Mouse (Mus musculus) left cerebral cortex, postnatal 10 days (tissue): ENCODE data around the gene Pcyt1b. TPM values are rescaled to one million over a fixed set of nuclear protein-coding genes. Genes with fewer than 3 reads are reported as not detected.

ENCODE experiments used
- DNase-seq, 2 experiments: peaks; one replicate each; pipeline ENCODE4 v3.0.0; 2021 to 2022; ENCODE audit warnings: low spot score in 2 of 2, mixed read lengths in 1 of 2; ENCODE audit errors: extremely low spot score in 1 of 2
- intact Hi-C: fragments of 180-260 bp; cut with DNase I; formaldehyde crosslinking; loops from one replicate; pipeline ENCODE4 v1.15.1; 2025
- total RNA-seq, 2 experiments: library from RNA; stranded (reverse); gene quantifications; 2 replicates each; pipeline ENCODE4 v1.2.3; 2021

The Pcyt1b gene
- total RNA-seq, 2 experiments from 2014 or later = 57.9 to 62.5 TPM

DNA sequence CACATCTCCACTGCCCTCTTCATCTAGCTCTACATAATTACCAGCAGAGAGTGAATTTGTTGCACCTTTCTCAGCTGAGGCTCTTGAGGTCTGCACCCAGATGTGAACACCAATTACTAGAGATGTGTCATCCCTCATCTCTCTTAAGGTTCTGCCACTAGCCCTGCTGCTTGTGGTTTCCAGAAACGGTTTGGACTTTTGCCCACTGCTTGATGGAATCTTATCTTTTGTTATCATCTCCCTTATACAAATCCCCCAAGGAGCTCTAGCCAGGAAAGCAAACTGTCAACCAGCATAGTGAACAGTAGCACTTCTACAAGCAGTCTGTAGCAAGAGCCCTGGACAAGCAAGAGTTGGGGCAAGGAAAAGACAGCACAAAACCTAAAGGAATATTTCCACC is 57.9 kb downstream of the Pcyt1b start:
- intact Hi-C loops = no loop called here

DNA sequence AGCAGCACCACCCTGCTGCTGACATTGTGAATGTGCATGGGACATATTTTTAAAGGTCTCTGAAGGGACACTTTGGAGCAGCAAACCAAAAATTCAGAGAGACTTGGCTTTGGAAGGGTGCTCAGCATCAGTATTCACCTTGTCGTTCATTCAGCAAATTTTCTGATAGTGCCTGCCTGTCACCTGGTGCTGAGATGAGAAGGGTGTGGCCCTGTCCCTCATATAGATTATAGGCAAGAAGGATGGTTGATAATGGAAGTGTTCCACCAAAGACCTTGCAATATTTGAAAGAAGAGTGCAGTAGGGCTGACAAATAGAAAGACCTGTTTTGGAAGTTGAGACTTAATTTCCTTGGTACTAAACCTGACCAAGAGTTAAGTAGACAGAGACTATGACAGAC is 74.9 kb downstream of the Pcyt1b start:
- intact Hi-C loops = no loop called here
- DNase-seq = no peak

More for the DNA sequence above, 57.9 kb downstream of the Pcyt1b start:
- DNase-seq = no peak

GRCm38 (mm10) chrX:93730854-93731253 is 76.2 kb downstream of the Pcyt1b start:
- DNase-seq = no peak
- intact Hi-C loops = no loop called here

DNA sequence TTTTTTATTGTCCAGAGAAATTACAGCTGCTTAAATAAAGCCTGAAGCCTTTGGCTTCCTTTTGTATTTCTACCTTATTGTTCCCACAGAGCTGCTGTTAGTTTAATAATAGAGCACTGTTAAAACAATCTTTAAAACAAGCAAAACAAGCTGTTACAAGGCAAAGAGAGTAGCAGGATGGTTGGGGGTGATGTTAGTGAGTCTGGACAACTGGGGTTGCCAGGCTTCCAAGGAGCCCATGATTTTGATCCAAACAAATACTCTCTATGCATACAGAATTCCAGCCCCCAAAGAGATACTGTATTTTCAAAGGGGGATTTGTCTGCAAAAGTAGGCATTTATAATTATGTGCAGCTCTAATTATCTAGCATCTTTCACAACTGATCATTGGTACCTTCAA is 77.7 kb downstream of the Pcyt1b start:
- DNase-seq = no peak
- intact Hi-C loops = no loop called here

GRCm38 (mm10) chrX:93732975-93733748 is 78.5 kb downstream of the Pcyt1b start:
- DNase-seq = no peak
- intact Hi-C loops = no loop called here

DNA sequence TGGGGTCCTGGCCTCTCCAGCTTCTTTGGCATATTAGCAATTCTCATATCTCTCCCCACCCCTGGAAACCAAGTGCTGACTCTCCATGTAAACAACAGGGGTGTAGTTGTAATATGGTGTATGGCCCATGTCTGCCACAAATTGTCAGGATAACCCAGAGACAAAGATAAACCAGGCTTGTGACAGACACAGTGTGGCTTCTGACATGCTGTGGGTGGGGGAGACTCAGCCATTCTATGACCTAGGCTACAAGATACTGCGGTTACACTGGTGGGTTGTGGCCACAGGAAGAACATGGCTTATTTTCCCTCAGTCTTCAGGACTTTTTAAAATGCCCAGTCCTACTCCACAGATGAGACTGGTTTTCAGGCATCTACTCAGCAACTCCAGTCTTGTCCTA is 94.5 kb downstream of the Pcyt1b start:
- intact Hi-C loops = no loop called here
- no peak for DNase-seq

GRCm38 (mm10) chrX:93750566-93750965 is 95.9 kb downstream of the Pcyt1b start:
- DNase-seq = no peak

GRCm38 (mm10) chrX:93755210-93755842 is 100.7 kb downstream of the Pcyt1b start:
- no peak for DNase-seq
- intact Hi-C loops = no loop called here

More at GRCm38 (mm10) chrX:93750566-93750965, 95.9 kb downstream of the Pcyt1b start:
- intact Hi-C loops = no loop called here

DNA sequence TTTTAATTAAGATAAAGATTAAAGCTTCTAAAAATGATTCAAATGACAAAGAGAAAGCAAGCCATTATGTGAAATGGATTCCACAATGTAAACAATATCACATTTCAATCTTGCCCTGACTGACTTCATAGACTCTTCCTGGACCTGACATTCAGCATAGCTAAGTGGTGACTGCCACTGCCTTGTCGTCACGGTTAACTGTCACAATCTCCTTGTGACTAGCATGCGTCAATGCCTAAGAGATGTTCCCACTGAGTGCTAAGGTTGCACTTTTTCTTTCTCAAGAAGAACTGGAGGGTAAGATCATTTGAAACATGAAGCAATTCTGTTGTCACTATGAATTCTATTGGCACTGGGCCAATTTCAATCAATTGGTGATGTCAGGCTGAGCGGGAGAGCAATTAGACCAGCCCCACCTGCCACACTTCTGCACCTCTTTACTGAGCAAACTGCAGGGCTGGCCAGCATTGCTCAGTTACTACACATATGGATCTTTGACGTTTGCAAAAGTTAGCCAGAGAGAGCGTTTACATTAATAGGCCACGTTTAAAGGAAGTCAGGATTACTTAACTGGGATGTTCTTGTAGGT is 102.3 kb downstream of the Pcyt1b start:
- no peak for DNase-seq
- intact Hi-C loops = no loop called here

DNA sequence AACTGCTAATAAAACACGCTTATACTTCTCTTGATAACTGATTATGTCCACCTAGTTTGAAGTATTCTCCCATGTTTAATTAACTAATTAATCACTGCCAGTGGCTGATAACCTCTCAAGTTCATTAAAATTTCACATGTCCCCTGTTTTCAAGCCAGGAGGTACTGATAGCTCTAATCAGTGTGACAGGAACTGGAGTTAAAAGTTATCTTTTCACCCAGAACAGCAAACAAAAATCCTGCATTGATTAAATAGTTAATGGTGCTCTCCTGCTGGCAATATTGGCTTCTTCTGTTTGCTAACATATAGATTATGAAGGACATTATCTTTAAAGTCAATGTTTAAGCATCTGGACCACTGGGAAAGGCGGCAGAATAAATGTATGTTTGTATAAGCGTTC is 106.1 kb downstream of the Pcyt1b start:
- intact Hi-C loops = no loop called here
- DNase-seq = no peak

GRCm38 (mm10) chrX:93789562-93789961 is 134.9 kb downstream of the Pcyt1b start:
- intact Hi-C loops = no loop called here
- no peak for DNase-seq

GRCm38 (mm10) chrX:93793168-93793567 is 138.5 kb downstream of the Pcyt1b start:
- intact Hi-C loops = no loop called here
- no peak for DNase-seq

Other genes starting within 250 kb of the Pcyt1b start
- gene Pola1, start 22.7 kb upstream of the Pcyt1b start, total RNA-seq = 1 to 10 TPM; 6.6 to 7.6 TPM
- 10 to 100 TPM; 26.7 to 30.0 TPM for gene Pdk3, start 177.3 kb downstream of the Pcyt1b start, total RNA-seq